Mouse (Mus musculus) embryonic fibroblast, embryonic 13.5 days (primary cell): Measurements from ENCODE around the gene Hist1h3h.

ENCODE experiments used
- CTCF ChIP-seq: IDR thresholded peaks from 2 replicates; pipeline ENCODE4 v1.5.1; 2011; ENCODE audit warnings: mild to moderate bottlenecking, control low read depth, low read length, moderate library complexity, borderline replicate concordance; ENCODE audit not compliant: insufficient read depth
- POLR2A ChIP-seq: IDR thresholded peaks from 2 replicates; pipeline ENCODE4 v1.6.1; 2011; ENCODE audit warnings: low read depth, mild to moderate bottlenecking, control low read depth, low read length, moderate library complexity

DNA sequence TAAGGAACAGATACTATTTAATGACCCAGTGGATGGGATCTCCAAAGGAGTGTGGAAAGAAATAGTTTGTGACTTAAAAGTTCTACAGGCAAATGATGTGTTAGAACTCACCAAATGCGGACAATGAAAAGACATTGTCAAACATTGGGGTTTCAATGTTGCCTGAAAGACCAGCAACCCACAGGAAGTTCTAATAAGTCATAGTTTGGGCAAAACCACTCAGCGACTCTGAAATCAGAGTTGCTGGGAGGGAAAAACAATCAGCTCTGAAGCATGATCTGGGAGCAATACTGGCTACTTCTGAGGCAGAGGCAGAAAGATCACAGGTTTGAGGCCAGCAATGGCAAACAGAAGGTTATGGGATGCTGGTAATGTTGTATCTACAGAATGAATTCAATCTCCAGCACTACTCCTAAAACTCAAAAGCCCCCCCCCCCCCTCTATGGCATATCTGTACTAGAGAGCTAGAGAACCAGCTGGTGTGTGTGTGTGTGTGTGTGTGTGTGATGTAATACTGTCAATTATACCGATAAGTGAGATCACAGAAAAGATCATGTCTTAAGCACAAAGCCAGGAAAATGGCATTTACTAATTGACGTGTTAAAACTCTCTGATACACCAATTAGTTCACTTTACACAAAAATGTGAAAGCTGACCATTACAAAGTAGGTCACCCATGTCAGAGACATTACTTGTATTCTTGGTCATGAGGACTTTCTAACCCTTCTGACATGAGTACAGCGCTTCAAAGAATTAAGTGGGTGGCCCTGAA lies 32.1 kb downstream of the Hist1h3h start:
- TF ChIP-seq CTCF = no peak
- peak; percentile 75 for TF ChIP-seq POLR2A
